Mouse (Mus musculus): Measurements from ENCODE around the gene Tns1.

- TF ChIP-seq CTCF (IDR thresholded peaks at IDR 0.05; ENCODE audit: low read depth, low read length), result no peak
- TF ChIP-seq POLR2A (IDR thresholded peaks at IDR 0.05; ENCODE audit: extremely low read depth, insufficient read depth, low read length), result no peak
These were observed 32.5 kb downstream of the Tns1 start for GRCm38 (mm10) chr1:74091611-74092224.

Measured in liver, adult 2 months (tissue).